Mouse (Mus musculus) liver, embryonic 13.5 days (tissue): ENCODE results near the gene Medag. TPM values are rescaled to one million over a fixed set of nuclear protein-coding genes. Genes with fewer than 3 reads are reported as not detected.

Experiments used
- ATAC-seq: fragments of 200-750 bp; cut with Nextera tagmentation; 2 replicates; pipeline ENCODE4 v1.8.0; 2017; ENCODE audit warnings: low read depth, mild to moderate bottlenecking, moderate number of reproducible peaks, moderate library complexity
- DNase-seq: peaks from one replicate; pipeline ENCODE4 v3.0.0; 2022
- H3K27ac ChIP-seq: fragments of 300-500 bp; sonication (generic); 2 replicates; pipeline ENCODE4 v1.5.1; 2015; ENCODE audit warnings: moderate library complexity, mild to moderate bottlenecking, inconsistent platforms
- H3K27me3 ChIP-seq: fragments of 300-500 bp; sonication (generic); 2 replicates; pipeline ENCODE4 v1.6.1; 2015; ENCODE audit warnings: mild to moderate bottlenecking, inconsistent platforms
- H3K36me3 ChIP-seq: fragments of 300-500 bp; sonication (generic); 2 replicates; pipeline ENCODE4 v1.6.1; 2015; ENCODE audit warnings: mild to moderate bottlenecking, inconsistent platforms
- H3K4me1 ChIP-seq: fragments of 300-500 bp; sonication (generic); replicated peaks from 2 replicates; pipeline ENCODE4 v1.6.1; 2015; ENCODE audit warnings: inconsistent platforms
- H3K4me2 ChIP-seq: fragments of 300-500 bp; sonication (generic); 2 replicates; pipeline ENCODE4 v1.6.1; 2015; ENCODE audit warnings: inconsistent platforms, mild to moderate bottlenecking, moderate library complexity
- H3K4me3 ChIP-seq: fragments of 300-500 bp; sonication (generic); replicated peaks from 2 replicates; pipeline ENCODE4 v1.5.1; 2015; ENCODE audit warnings: mild to moderate bottlenecking, inconsistent platforms
- H3K9ac ChIP-seq: fragments of 300-500 bp; sonication (generic); 2 replicates; pipeline ENCODE4 v1.6.1; 2015; ENCODE audit warnings: mild to moderate bottlenecking, inconsistent platforms
- H3K9me3 ChIP-seq: fragments of 300-500 bp; sonication (generic); replicated peaks from 2 replicates; pipeline ENCODE4 v1.6.1; 2016; ENCODE audit warnings: inconsistent platforms
- WGBS: fragments of 180-500 bp; shearing (Covaris S2); methylation state at CpG from one replicate; pipeline ENCODE4 v1.1.7; 2015; ENCODE audit not compliant: insufficient replicate concordance; 5-methylcytosine and 5-hydroxymethylcytosine counted together
- polyA plus RNA-seq: library from polyadenylated mRNA; unstranded; fragments of >200 nt; fragmentation: Nextera tagmentation; extraction: Ambion mirVana; gene quantifications from 2 replicates; pipeline ENCODE4 v1.2.1, GENCODE M21; 2015

Medag gene
- polyA plus RNA-seq, 1 experiment from 2014 or later, result 0.36 TPM

DNA sequence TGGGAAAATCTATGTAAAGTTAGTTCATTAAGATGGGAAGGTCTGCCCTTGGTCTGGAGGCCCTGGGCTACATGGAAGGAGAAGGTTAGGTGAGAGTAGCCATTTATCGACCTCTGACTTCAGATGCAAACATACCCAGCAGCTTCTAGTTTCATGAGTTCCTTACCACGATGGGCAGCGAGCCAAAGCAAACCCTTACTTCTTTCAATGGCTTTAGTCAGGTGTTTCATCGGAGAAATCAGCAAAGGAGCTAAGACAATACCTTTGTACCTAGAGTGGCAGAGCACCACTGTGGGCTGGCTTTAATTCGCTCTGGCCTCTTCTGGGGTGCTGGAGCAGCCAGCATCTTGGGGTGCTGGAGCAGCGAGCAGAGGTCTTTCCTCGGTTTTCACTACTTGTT is 22.1 kb downstream of the Medag start:
- no peak overlapping the region for H3K27ac ChIP-seq
- no peak overlapping the region for H3K4me3 ChIP-seq
- H3K4me2 ChIP-seq, result no peak overlapping the region
- DNase-seq (no peak), ATAC-seq (no peak)
- WGBS, result 61% methylated on average over 7 of the region's 7 CpGs
- no peak overlapping the region for H3K9ac ChIP-seq
- H3K9me3 ChIP-seq, result no peaks in the 10 kb centered on the region
- no peaks in the 10 kb centered on the region for H3K27me3 ChIP-seq
- H3K36me3 ChIP-seq, result no peaks in the 10 kb centered on the region
- H3K4me1 ChIP-seq, result peaks cover 46% of the 10 kb centered on the region

DNA sequence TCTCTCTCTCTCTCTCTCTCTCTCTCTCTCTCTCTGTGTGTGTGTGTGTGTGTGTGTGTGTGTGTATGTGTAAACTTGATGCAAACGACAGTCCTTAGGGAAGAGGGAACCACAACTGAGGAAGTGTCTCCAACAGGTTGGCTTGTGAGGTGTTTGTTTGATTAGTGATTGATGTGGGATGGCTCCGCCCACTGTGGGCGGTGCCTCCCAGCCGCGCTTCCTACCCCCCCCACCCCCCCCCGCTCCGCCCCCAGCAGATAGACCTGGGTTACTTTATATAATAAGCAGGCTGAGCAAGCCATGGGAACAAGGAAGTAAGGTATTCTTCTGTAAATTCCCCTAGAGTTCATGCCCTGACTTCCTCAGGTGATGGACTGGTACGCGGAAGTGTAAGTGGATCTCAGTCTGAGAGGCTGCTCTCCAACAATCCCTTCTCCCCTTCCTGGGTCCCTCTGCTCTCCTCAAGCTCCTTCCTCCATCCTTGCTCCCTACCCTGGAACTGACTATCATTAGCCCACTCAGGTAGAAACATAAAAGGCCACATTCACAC is 22.7 kb downstream of the Medag start:
- no peaks in the 10 kb centered on the region for H3K36me3 ChIP-seq
- no peak for ATAC-seq
- H3K4me3 ChIP-seq, result no peak overlapping the region
- peaks cover 45% of the 10 kb centered on the region for H3K4me1 ChIP-seq
- no peak overlapping the region for H3K4me2 ChIP-seq
- no peak for DNase-seq
- H3K9me3 ChIP-seq, result no peaks in the 10 kb centered on the region
- WGBS, result 21% methylated on average over 8 of the region's 9 CpGs
- H3K9ac ChIP-seq, result no peak overlapping the region
- H3K27me3 ChIP-seq, result no peaks in the 10 kb centered on the region
- no peak overlapping the region for H3K27ac ChIP-seq

DNA sequence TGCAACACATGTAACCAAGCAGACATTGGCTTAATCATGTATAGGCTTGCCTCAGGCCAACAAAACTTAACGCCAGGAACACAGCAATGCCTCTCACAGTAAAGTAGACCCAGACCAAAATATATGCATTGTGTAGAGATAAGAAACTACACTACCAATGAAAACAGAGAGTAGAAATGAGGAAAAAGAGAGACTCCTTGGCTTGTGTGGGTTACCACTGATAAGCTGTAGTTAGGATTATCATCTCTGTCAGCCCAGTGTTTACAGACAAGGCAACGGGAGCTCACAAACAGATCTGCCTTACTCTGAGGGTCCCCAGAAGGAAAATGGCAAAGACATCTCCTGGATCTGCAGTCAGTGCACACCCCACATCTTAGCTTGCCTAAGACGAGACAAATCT is 25.0 kb downstream of the Medag start:
- Histone ChIP-seq H3K4me2 (peak overlapping the region; percentile 41), H3K4me1 (peaks cover 61% of the 10 kb centered on the region), H3K9ac (no peak overlapping the region), H3K27ac (peak overlapping the region; percentile 73), H3K9me3 (no peaks in the 10 kb centered on the region), H3K27me3 (peaks cover 4% of the 10 kb centered on the region; the same call in 1 of the 2 replicates), H3K4me3 (no peak overlapping the region), H3K36me3 (no peaks in the 10 kb centered on the region)
- WGBS, result 10% methylated on average over 3 of the region's 3 CpGs
- no peak for DNase-seq
- peak; percentile 79 for ATAC-seq

- H3K27ac ChIP-seq, result peak overlapping the region; percentile 73; the same call in 1 of the 2 replicates
- H3K4me1 ChIP-seq, result peaks cover 61% of the 10 kb centered on the region
- no peak for ATAC-seq
- H3K4me3 ChIP-seq, result no peak overlapping the region
- H3K9ac ChIP-seq, result no peak overlapping the region
- DNase-seq, result no peak
- H3K9me3 ChIP-seq, result no peaks in the 10 kb centered on the region
- no peaks in the 10 kb centered on the region for H3K36me3 ChIP-seq
- WGBS, result 38% methylated on average over 6 of the region's 6 CpGs
- H3K4me2 ChIP-seq, result peak overlapping the region; percentile 10; the same call in 1 of the 2 replicates
- peaks cover 4% of the 10 kb centered on the region; the same call in 1 of the 2 replicates for H3K27me3 ChIP-seq
Measured at GRCm38 (mm10) chr5:149437150-149437549, 25.6 kb downstream of the Medag start.

GRCm38 (mm10) chr5:149439531-149440179 is 28.1 kb downstream of the Medag start, which contains the start of gene Tex26:
Gene Tex26, plus strand, starts transcription at chr5:149439660.
- no peaks in the 10 kb centered on the region for H3K36me3 ChIP-seq
- H3K9me3 ChIP-seq, result no peaks in the 10 kb centered on the region
- H3K27me3 ChIP-seq, result peaks cover 4% of the 10 kb centered on the region; the same call in 1 of the 2 replicates
- WGBS, result under 1% methylated on average over 25 of the region's 25 CpGs
- peak within 1 kb of the TSS; percentile 37; the same call in 1 of the 2 replicates for H3K9ac ChIP-seq
- H3K4me1 ChIP-seq, result peaks cover 52% of the 10 kb centered on the region
- peak within 1 kb of the TSS; percentile 80 for H3K4me2 ChIP-seq
- peak; percentile 66 for DNase-seq
- ATAC-seq, result peak; percentile 83
- no peak within 1 kb of the TSS for H3K27ac ChIP-seq
- peak within 1 kb of the TSS; percentile 55 for H3K4me3 ChIP-seq

GRCm38 (mm10) chr5:149440180-149440573 is 28.6 kb downstream of the Medag start:
- peaks cover 48% of the 10 kb centered on the region for H3K4me1 ChIP-seq
- H3K9ac ChIP-seq, result peak overlapping the region; percentile 37; the same call in 1 of the 2 replicates
- ATAC-seq (no peak), DNase-seq (no peak)
- peaks cover 4% of the 10 kb centered on the region; the same call in 1 of the 2 replicates for H3K27me3 ChIP-seq
- H3K4me3 ChIP-seq, result peak overlapping the region; percentile 55
- WGBS, result 2% methylated on average over 18 of the region's 18 CpGs
- H3K36me3 ChIP-seq, result no peaks in the 10 kb centered on the region
- no peaks in the 10 kb centered on the region for H3K9me3 ChIP-seq
- no peak overlapping the region for H3K27ac ChIP-seq
- peak overlapping the region; percentile 80 for H3K4me2 ChIP-seq

DNA sequence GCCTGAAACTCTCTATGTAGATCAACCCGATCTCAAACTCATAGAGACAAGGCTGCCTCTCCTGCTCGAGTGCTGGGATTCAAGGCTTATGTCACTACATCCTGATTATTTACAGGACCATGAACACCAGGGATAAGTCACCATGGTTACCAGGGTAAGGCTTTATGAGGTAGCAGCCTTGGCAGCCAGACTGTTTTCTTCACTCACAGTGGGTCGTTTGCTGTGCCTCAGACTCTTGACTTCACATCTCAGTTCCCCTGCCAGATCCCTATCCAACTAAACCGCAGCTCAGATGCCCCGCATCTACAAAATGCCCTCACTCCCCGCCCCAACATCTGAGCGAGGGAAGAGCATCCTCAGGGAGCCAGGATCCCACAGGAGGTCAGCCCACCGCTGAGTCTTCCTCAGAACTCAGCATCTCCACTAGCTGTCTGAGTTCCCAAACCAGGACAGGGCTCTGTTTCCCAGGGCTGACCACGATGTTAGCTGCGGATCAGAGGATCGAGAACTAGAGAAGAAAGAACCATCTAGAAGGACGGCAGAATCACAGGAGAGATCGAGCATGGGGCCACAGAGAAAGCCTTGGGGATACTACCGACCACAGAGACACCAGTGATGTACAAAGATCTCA is 30.2 kb downstream of the Medag start:
- ATAC-seq (no peak), DNase-seq (no peak)
- no peaks in the 10 kb centered on the region for H3K36me3 ChIP-seq
- no peak overlapping the region for H3K4me2 ChIP-seq
- H3K4me3 ChIP-seq, result no peak overlapping the region
- peaks cover 4% of the 10 kb centered on the region; the same call in 1 of the 2 replicates for H3K27me3 ChIP-seq
- WGBS, result 59% methylated on average over 14 of the region's 14 CpGs
- H3K9me3 ChIP-seq, result no peaks in the 10 kb centered on the region
- H3K4me1 ChIP-seq, result peaks cover 32% of the 10 kb centered on the region
- no peak overlapping the region for H3K27ac ChIP-seq
- H3K9ac ChIP-seq, result no peak overlapping the region

DNA sequence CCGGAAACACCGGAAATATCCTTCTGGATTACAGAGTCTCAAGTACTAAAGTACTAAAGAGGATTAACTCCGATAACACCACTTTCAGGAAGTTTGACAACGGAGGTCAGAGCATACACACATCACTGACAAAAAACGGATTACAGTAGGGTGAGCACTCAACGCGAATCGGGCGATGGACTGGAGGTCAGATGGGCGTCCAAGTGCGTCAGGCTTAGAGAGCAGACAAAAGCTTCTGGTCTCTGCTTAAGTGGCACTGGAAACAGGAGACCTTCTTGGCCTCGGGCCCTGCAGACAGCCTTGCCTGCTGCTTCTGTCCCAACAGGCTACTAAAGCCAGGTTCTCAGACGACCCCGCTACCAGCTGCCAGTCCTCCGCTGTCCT is 30.7 kb downstream of the Medag start:
- Histone ChIP-seq H3K27ac (no peak overlapping the region), H3K4me2 (no peak overlapping the region), H3K9ac (no peak overlapping the region), H3K27me3 (peaks cover 4% of the 10 kb centered on the region; the same call in 1 of the 2 replicates), H3K9me3 (no peaks in the 10 kb centered on the region), H3K36me3 (no peaks in the 10 kb centered on the region), H3K4me3 (no peak overlapping the region), H3K4me1 (peaks cover 27% of the 10 kb centered on the region)
- no peak for DNase-seq
- ATAC-seq, result no peak
- 71% methylated on average over 15 of the region's 15 CpGs for WGBS

DNA sequence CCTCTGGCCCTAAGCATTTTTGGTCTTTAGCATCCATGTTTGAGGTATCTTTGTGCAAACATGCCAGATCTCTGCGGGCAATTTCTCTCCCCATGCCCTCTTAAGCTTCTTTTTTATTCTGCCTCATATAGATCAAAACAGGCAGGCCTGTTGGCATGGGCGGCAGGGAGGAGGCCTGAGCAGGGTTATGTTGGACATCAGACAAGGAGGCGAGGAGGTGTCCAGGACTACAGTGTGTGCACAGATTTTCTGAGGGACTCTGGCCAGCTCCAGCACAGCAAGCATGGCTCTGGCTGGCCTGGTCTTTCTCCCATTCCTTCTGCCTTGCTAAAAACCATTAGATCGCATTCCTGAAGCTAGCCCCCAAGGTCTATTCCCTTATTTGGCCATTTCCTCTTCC is 32.9 kb downstream of the Medag start:
- H3K9me3 ChIP-seq, result peaks cover 3% of the 10 kb centered on the region; the same call in 1 of the 2 replicates
- no peak for ATAC-seq
- 65% methylated on average over 4 of the region's 4 CpGs for WGBS
- no peak overlapping the region for H3K4me2 ChIP-seq
- DNase-seq, result no peak
- H3K4me1 ChIP-seq, result peaks cover 16% of the 10 kb centered on the region
- H3K27me3 ChIP-seq, result peaks cover 4% of the 10 kb centered on the region; the same call in 1 of the 2 replicates
- H3K27ac ChIP-seq, result no peak overlapping the region
- H3K36me3 ChIP-seq, result no peaks in the 10 kb centered on the region
- H3K9ac ChIP-seq, result no peak overlapping the region
- H3K4me3 ChIP-seq, result no peak overlapping the region

DNA sequence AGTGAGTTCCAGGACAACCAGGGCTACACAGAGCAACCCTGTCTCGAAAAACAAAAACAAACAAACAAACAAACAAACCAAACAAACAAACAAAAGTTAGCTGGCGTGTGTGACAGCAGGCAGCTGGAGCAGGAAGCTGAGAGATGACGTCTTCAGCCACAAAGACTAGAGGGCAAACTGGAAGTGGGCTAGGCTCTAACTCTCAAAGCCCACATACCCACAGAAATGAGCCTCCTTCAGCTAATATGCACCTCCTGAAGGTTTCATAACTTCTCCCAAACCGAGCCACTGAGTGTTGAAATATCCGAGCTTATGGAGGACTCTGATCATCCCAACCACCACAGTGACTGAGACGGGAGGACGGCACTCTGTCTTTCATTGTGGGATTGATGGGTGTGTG is 34.9 kb downstream of the Medag start:
- Histone ChIP-seq H3K36me3 (no peaks in the 10 kb centered on the region), H3K9ac (no peak overlapping the region), H3K4me1 (no peaks in the 10 kb centered on the region), H3K4me3 (no peak overlapping the region), H3K9me3 (peaks cover 3% of the 10 kb centered on the region; the same call in 1 of the 2 replicates), H3K27ac (no peak overlapping the region), H3K4me2 (no peak overlapping the region), H3K27me3 (no peaks in the 10 kb centered on the region)
- ATAC-seq (no peak), DNase-seq (no peak)
- WGBS, result 58% methylated on average over 7 of the region's 7 CpGs

GRCm38 (mm10) chr5:149447733-149448132 is 36.2 kb downstream of the Medag start:
- ATAC-seq, result no peak
- Histone ChIP-seq H3K27ac (no peak overlapping the region), H3K4me1 (no peaks in the 10 kb centered on the region), H3K4me3 (no peak overlapping the region), H3K36me3 (no peaks in the 10 kb centered on the region), H3K9me3 (peaks cover 3% of the 10 kb centered on the region; the same call in 1 of the 2 replicates), H3K4me2 (no peak overlapping the region), H3K27me3 (no peaks in the 10 kb centered on the region), H3K9ac (no peak overlapping the region)
- WGBS, result 68% methylated on average over 5 of the region's 5 CpGs
- DNase-seq, result no peak
